ENCODE assay signal across 21 mouse cellular contexts in the genomic region with DNA sequence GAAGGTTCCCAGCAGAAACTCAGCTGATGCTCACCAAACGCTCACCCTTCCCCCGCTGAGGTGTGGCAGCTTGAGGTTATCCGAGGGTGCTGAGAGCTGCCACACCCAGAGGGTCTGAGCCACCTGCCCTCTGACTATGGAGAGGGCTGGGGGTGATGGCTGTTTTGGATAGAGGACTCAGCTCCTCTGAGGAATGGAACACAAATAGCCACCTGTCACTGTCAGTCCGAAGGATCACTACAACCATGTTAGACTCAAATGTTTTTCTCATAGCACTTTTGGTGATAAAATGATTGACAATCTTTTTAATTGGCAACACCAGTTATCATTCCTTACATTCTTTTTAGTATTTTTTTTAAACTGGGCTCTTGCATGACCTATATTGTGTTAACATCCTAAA.
"Had no signal": no experiment of that assay in that cellular context is flagged by ENCODE, and none has a peak within 500 bp of the region (broad histone marks: within the 10 kb centered on the region; RNA-seq: fewer than 3 reads in every experiment).

No protein-coding gene starts in this region.

- H3K4me3 ChIP-seq: lung, embryonic 15.5 days; megakaryocyte, embryonic 14.5 days; midbrain, embryonic 13.5 days; midbrain, embryonic 15.5 days; neural tube, embryonic 13.5 days; neural tube, embryonic 15.5 days had no signal

- H3K27me3 ChIP-seq: lung, embryonic 15.5 days; megakaryocyte, embryonic 14.5 days; midbrain, embryonic 13.5 days; midbrain, embryonic 15.5 days; neural tube, embryonic 13.5 days; neural tube, embryonic 15.5 days had no signal

- H3K4me2 ChIP-seq: lung, embryonic 15.5 days; midbrain, embryonic 11.5 days; midbrain, embryonic 13.5 days; midbrain, embryonic 15.5 days; neural tube, embryonic 13.5 days; neural tube, embryonic 15.5 days had no signal

- H3K27ac ChIP-seq: lung, embryonic 15.5 days; macrophage; midbrain, embryonic 13.5 days; midbrain, embryonic 15.5 days; neural tube, embryonic 13.5 days; neural tube, embryonic 15.5 days had no signal

- H3K4me1 ChIP-seq: lung, embryonic 15.5 days; midbrain, embryonic 13.5 days; midbrain, embryonic 15.5 days; neural tube, embryonic 13.5 days; neural tube, embryonic 15.5 days had no signal

- H3K9ac ChIP-seq: liver, postnatal 0 days; lung, embryonic 15.5 days; midbrain, embryonic 13.5 days; midbrain, embryonic 15.5 days; neural tube, embryonic 13.5 days; neural tube, embryonic 15.5 days had no signal

- H3K9me3 ChIP-seq: lung, embryonic 15.5 days; midbrain, embryonic 13.5 days; midbrain, embryonic 15.5 days; neural tube, embryonic 13.5 days had no signal

- DNase-seq: liver, postnatal 0 days; lung, adult 2 months; lung, postnatal 14 days; lung, postnatal 36 days; retina, postnatal 1 day; right cerebral cortex, adult 18-20 months; right cerebral cortex, postnatal 25 days; right cerebral cortex, postnatal 4 days; spleen, adult 18-20 months; thymus, adult 18-20 months; thymus, postnatal 14 days; thymus, postnatal 36 days had no signal

- ATAC-seq: liver, postnatal 0 days; lung, postnatal 0 days; midbrain, embryonic 13.5 days; midbrain, embryonic 15.5 days had no signal
